Mouse (Mus musculus) MN1 (cell line): Measurements from ENCODE around the gene Patj.

ENCODE experiments used
- DNase-seq: peaks from one replicate; pipeline ENCODE4 v3.0.0-alpha.2; 2016; ENCODE audit warnings: low spot score

The Patj gene

DNA sequence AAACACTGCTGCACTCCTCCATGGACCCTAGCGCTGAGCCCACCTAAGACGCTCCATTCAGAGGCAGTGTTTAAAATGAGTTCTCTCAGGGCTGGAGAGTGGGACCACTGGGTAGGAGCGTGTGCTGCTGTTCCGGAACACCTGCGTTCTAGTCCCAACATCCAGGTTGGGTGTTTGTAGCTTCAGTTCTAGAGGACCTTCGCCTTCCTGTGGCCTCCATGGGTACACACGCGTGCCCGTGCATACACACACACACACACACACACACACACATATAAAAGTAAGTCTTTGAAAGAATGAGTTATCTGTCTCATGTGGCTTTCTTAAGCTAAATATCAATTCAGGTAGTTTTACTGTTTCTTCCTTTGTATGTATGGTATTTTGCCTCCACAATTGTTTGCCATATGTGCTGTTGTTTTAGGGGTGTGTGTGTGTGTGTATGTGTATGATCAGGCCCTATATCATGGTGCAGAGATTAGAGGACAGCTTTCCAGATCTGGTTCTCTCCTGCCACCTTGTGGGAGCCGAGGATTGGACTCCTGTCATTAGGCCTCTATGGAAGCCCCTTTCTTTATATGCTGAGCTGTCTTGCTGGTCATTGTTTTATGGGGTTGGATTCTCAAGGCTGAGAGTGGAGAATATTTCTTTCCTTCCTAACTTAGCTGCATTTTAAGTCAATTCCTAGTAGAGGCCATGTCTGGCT lies 49.0 kb downstream of the Patj start:
- DNase-seq = peak; percentile 20

GRCm38 (mm10) chr4:98449564-98450263 lies 54.1 kb downstream of the Patj start:
- DNase-seq = no peak

- no peak for DNase-seq
Observed at GRCm38 (mm10) chr4:98450308-98450707, 54.7 kb downstream of the Patj start.

DNA sequence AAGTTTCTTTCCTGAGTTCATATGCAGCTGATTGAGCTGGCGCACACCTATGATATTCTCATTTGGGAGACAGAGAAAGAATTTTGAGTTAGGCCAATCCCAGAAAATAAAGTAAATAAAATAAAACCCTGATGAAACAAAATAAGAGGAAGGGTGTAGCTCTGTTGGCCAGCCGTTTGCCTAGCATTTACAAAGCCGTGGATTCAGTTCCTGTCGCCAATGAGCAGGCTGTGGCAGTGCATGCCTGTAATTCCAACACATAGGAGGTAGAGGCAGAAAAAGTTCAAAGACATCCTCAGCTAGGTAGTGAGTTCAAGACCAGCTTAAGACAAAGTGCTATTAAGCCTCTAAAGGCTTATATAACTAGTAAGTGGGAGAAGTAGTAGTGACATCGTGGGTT lies 55.2 kb downstream of the Patj start:
- no peak for DNase-seq

DNA sequence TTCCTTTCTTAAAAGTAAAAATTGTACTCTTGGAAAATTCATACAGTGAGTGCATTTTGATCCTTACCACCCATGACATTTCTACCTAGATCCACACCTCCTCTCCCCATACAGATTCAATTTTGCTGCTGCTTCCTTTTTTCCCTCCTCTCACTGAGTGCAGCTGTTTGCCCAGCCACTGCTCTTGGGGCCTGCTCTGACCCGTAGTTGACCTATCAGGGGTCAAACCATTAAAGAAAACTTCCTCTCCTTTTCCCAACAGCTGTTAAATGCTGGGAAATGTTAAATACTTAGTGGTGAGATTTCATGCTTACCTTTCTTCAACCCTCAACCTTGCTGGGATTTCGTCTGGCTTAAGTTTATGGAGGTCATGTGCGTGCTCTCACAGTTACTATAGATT lies 55.7 kb downstream of the Patj start:
- DNase-seq = no peak

- no peak for DNase-seq
Observed at GRCm38 (mm10) chr4:98452725-98453124, 57.1 kb downstream of the Patj start.

- DNase-seq = no peak
Observed at GRCm38 (mm10) chr4:98453231-98453630, 57.6 kb downstream of the Patj start.

GRCm38 (mm10) chr4:98455352-98455751 lies 59.8 kb downstream of the Patj start:
- no peak for DNase-seq

GRCm38 (mm10) chr4:98455910-98456309 lies 60.3 kb downstream of the Patj start:
- no peak for DNase-seq

GRCm38 (mm10) chr4:98461804-98462341 lies 66.3 kb downstream of the Patj start:
- no peak for DNase-seq

GRCm38 (mm10) chr4:98465476-98465875 lies 69.9 kb downstream of the Patj start:
- DNase-seq = no peak

DNA sequence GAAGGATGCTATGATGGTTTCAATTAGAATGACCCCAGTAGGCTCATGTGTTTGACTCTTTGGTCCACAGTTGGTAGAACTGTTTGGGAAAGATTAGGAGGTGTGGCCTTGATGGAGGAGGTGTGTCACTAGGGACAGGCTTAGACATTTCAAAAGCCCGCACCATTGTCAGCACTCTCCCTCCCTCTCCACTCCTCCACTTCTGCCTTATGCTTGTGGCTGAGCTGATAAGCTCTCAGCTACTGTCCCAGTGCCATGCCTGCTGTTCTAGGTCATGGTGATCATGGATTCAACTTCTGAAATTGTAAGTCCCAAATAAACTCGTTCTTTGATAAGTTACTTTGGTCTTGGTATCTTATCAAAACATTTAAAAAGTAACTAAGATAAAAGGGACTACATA lies 70.3 kb downstream of the Patj start:
- no peak for DNase-seq

DNA sequence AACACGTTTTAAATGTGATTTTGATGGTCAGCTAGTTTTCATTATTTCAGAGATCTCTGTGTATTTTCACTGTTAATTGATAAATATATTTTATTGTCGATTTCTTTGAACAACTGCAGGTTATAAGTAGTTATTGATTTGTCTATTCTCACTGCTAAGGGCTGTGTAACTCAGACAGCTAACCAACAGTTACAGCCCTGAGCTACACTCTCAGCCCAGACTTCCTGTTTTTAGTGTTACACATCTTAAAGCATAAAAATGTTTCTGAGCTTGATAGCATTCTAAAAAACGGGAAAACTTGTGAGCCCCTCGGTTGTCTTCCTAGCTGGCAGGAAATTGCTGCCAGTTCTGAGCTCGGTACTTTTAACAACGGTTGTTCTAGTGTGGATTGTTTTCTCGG lies 75.8 kb downstream of the Patj start:
- DNase-seq = no peak

DNA sequence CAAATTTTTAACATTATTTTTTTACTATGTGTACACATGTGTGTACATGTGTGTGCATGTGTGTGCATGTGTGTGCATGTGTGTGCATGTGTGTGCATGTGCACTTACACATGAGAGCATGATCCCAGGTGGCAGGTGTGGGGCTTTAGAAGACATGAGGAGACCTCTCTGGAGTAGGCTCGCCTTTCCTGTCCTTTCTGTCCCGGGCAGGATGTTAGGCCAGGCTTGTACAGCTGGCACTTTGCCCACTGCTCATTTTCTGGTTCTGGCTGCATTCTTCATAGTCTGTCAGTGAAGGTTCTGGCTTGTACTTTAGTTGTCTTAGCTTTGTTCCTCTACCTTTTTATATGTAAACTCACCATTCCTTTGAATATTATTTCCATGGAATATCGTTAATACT lies 77.9 kb downstream of the Patj start:
- DNase-seq = no peak

DNA sequence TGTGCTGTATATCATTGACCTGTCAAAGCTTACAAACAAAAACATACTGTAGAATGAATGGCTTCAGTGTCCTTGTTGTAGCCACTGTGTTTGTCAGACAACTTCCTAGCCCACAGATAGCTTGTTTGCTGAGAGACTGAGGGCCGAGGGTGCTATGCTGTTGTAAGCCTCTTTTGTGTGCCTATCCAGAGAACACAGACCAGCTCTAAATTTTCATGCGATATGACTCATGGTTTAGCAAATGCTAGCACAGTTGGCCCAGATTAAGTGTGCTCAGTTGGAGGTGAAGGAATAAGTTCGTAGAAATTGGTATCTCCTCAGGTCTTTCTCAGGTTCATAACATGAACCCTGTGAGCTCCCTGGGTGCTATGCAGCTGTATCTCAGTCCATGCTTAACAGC lies 82.4 kb downstream of the Patj start:
- DNase-seq = no peak

DNA sequence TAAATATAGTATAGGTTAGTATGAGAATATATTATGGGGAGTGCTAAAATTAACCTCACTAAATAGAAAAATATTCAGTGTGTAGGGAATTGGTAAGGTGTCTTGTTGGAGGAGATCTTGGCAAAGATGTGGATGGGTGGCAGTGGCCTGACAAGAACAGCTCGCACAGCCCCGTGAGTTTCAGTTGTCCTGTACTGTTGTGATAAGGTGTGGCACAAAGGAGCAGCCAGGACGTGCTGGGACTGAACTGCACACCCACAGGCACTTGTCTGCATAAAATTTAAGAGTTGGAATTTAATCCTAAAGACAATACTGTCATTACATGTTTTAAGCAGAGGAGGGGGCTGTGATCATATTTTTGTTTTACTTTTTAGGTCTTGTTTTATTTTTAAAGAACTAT lies 90.9 kb downstream of the Patj start:
- DNase-seq = no peak

DNA sequence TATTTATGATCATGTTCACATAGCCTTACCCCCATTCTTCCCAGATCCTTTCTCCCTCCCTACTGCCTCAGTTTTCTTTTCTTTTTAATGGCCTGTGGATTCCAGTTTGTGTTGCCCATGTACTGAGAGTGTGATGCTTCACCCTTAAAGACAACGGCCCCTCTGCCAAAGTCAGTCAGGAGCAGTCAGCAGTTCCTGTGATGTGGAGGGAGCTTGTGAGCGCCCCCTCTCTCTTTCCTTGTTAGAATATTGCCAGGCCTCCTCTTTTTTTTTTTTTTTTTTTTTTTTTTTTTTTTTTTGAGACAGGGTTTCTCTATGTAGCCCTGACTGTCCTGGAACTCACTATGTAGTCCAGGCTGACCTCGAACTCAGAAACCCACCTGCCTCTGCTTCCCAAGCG lies 91.3 kb downstream of the Patj start:
- DNase-seq = no peak

DNA sequence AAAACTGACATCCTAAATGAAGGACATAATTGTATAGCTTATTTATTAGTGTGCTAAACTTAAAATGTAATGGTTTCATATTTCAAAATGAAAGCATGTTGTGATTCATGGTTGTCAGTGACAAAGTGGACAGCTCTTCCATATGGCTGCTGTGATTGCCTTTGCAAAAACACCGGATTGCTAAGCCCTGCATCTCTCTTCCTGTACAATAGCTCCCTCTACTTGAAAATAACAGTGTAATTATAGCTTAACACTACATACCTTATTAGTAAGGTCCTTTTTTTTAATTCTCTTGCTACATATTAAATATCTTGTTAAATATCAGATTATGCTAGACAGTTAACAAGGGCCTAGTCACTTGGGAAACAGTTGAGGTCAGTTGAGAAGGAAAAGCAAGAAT lies 93.8 kb downstream of the Patj start:
- no peak for DNase-seq

DNA sequence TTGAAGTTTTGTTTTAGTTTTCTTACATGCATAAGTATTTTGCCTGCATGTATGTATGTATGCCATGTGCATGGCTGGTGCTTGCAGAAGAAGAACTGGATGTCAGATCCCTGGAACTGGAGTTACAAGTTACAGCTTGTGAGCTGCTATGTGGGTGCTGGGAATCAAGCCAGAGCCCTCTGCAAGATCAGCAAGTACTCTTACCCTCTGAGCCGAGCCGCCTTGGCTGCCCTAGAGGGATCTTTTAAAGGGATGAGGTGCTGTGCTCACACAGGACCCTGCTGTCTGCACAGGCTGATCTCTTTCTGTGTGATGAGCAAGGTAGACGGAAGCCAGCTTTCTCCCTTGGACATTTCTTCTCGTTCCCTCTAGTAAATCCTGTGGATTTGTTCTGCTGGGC lies 102.8 kb downstream of the Patj start:
- no peak for DNase-seq

GRCm38 (mm10) chr4:98500182-98500581 lies 104.6 kb downstream of the Patj start:
- DNase-seq = no peak

DNA sequence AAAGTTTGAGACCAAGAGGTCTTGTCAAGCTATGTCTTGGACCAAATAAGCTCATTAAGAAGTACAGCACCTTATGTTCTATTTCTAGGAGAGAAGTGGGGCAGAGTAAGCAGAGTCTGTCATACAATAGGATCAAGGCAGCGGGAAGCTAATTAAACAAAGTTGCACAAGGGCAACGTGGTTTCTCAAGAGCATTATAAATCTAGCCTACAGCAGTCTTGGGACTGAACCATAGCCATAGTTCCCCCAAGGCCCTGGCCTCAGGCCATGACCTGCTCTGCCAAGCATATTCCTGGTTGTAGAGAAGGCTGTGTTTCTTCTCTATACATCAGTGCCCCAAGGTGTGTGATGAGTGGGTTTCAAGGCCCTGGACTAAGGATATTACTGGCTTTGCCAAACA lies 105.3 kb downstream of the Patj start:
- no peak for DNase-seq

DNA sequence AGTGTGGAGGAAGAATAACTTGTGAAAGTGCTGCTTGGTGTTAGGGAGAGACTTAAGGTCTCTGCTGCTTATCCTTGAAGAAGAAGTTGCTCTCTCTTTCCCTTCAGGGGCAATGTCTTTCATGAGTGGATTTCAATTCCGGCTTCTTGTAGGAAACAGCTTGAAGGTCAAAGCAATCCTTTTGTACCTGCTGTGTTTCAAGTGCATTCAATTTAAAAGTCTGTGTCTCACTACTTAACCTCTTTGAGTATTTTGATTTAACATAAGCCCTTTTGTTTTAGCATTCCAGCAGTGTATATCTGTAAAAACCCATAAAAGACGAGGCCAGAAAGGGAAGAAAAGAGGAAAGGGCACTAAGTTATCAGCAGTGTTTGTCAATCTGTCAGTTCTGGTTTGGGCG lies 109.2 kb downstream of the Patj start:
- no peak for DNase-seq

DNA sequence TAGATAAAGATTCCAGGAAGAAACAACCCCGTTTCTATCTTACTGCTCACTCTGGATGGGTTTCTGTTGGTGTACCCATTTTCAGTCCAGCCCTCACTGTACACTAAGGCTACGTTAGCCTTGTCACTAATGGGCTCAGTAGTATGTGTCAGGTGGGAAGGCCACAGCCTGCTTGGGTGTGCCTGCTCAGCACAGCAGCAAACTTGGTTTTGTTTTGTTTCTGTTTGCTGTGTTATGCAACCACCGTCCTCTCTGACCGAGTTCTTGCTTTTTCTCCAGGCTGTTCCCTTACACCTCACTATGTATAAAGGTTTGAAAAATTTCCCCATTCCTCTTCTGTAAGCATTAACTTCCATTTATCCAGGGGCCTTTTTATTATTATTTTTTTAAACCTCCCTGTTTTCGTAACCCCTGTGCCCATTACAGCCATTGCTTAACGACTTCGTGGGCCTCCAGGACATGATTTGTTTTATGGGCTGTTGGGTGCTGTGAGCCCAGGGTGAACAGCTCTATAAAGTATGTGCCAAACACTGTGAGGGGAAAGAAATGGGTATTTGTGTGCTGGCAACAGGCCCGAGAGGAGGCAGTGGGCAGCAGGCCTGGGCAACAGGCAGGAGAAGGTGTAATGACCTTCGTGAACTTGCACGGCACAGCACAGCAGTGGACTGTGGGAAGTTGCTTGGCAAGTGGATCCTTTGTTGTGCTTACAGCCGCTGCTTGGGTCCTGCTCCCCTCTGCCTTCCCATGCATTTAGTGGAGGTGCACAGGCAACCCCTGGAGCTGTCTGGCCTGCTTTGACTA lies 113.1 kb downstream of the Patj start:
- no peak for DNase-seq
